Mouse (Mus musculus) adrenal gland, postnatal 14 days (tissue): ENCODE measurements around the gene Jpt2. TPM values are rescaled to one million over a fixed set of nuclear protein-coding genes. Genes with fewer than 3 reads are reported as not detected.

ENCODE experiments used
- DNase-seq: peaks from one replicate; pipeline ENCODE4 v3.0.0; 2021; ENCODE audit warnings: mixed read lengths
- total RNA-seq: library from RNA; stranded (reverse); gene quantifications from 2 replicates; pipeline ENCODE4 v1.2.3, GENCODE M21; 2021

Gene Jpt2
- total RNA-seq, 1 experiment from 2014 or later: 33.9 TPM

DNA sequence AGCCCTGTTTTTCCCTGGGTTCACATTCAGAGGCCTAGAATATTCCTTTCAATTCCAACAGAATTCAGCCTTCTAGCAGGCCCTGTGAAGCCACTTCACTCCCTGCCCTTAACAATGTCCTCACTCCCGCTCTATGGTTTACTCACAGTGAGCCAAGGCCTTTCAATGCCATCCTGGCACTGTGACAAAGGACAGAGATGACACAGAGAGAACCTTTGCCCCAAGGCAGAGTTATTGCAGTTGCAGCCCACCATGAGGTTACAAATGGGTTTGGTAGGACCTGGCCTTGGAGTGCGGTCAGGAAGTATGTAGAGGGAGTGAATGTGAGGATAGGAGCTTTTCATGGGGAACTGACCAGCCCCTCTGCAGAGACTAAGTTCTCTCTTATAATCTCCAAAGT lies 52.9 kb downstream of the Jpt2 start:
- DNase-seq: peak; percentile 89

DNA sequence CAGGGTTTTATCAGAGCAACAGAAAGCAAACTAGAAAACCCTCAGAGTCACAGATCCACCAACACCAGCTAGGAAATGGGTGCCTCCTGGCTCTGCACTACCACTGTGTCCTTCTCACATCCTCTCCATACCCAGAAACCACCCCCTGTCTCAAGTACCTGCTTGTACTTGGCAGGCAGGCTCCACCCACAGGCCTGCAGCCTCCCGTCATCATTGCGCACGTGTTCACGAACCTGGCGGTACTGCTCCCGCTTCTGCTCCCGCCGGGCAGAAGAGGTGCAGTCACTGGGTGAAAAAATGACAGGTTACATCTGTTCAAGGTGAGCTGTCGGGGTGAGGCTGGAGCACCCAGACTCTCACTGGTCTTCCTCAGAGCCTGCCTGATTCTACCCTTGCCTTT lies 56.7 kb downstream of the Jpt2 start:
- DNase-seq: no peak

DNA sequence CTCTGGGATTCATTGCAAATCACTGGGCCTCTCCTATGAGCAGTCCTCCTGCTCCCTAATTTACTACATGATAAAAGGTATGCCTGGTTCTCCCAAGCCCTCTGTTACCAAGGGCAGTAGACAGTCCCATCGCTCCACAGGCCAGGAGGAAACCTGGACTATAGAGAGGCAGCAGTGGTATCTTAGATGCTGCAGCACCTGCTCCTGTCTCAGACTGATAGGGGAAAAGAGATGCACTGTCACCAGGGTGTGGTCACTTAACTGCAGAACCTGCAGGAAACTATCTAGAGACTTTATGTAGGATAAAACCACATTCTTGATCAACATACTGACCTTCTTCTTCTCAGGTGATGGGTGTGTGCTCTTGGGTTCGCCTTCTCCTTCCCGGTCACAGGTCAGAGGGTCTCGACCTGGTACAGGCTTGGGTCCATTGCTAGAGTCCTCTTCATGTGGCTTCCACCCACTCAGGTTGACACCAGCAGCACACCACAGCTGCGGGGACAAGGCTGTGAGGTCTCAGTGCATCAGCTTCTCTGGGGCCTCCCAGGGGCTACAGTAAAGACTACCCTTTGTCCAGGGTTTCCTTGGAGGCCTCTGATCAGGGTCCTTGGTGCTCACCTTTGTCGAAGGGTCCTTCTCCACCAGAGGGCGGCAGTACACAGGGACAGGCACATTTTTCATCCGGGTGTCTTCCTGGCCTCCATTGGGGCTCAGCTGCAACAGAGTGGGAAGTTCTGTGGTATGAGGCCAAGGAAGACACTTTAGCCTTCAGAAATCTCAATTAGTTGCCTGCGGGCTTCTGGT lies 57.6 kb downstream of the Jpt2 start:
- DNase-seq: peak; percentile 76

DNA sequence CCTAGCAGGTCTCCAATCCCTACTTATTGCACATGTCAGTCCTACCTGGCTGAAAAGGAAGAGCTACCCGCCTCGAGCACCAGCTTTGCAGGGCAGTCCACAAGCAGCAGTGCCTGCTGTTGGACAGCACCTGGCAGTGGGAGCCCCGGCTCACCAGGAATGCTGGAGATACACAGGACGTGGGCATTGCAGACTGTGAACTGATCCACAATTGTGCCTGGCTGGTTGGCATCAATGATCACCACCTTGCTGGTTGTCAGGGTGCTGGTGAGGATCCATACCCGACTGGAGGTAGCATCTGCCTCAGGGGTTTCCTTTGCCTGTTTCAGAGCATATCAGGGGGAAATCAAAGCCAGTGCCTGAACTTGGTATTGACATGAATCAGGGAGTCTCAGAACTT lies 58.4 kb downstream of the Jpt2 start:
- no peak for DNase-seq

DNA sequence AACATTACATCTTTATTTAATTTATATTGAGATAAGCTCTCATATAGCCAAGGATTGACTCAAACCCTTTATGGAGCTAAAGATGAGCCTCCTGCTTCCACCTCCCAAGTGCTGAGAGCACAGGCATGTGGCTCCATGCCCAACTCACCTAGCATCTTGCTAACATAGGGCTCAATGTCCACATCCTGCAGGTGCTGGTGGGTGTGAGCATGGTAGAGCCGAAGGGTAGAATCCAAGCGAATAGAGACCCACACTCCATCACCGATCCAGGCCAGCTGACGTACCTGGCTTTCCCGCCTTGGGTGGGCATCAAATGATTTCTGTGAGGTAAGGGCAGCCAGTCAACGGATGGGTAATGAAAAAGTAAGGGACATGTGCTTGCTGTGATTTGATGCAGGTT lies 60.5 kb downstream of the Jpt2 start:
- DNase-seq: no peak

DNA sequence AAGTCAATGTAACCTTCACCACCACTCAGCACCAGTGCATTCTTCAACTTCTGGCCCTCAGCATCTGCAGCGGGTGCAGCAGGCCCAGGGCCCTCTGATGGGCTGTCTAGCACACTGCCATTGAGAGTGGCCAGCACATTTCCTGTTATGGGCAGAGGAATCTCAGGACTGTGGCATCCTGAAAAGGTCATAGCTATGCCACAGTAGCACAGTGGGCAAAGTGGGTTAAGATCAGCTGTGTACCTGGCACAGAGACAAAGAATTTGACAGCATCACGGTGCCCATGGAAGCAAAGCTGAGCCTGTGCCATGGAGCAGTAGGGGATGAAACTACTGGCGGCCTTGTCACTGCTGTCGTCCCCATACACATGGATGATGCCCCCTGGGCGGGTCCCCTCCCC lies 61.3 kb downstream of the Jpt2 start:
- DNase-seq: peak; percentile 32

DNA sequence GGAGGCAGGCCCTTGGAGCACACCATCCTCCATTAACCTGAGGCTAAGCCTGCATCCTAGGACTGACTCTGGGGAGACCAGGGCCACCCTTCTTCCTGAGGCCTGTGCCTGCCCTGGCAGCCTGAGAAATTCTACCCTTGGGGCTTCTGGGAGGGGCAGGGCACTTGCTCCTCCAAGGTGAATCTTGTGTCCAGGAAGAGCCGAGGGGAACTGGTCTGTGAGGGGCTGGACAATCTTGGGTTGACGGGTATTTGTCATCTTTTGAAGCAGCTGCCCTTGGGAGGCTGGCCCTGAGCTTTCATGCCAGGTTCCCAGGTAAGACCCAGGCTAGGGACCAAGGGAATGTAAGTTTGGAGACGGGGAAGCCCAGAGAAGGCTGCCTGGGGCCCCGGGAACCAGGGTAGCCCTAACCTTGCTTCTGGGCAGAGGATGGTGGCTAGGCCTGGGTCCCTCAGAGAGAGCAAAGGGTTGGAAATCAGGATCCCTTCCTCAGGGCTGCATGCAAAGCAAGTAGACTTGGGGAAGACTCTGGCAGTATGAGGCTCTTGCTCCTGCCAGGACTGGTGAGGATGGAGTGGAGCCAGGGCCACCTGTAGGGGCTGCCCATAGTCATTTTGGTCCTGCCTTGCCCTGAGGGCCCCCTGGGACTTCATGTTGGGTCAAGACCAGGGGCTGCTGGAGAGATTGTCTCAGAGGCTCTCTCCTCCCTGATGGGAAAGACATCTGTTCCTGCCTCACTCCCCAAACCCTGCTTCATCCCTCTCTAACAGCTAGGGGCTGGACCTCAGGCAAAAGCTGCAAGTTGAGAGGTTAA lies 62.2 kb downstream of the Jpt2 start:
- DNase-seq: peak; percentile 25

DNA sequence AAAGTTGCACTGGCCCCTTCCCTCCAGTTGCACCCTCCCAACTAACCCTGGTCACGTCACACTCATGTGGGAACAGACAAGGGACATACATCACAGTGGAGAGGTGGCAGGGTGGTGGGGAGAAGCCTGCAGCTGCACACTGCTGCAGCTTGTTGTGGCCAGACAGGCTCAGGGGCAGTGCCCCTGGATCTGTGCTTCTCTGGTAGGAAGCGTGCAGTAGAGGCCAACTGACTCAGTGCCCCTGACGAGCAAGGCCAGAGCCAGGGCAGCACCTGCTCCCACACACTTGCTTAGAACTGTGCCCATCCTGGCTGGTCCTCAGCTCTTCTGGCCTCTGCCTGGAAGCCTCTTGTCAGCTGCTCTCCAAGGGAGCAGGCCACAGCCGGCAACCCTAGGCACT lies 62.9 kb downstream of the Jpt2 start:
- DNase-seq: peak; percentile 65

DNA sequence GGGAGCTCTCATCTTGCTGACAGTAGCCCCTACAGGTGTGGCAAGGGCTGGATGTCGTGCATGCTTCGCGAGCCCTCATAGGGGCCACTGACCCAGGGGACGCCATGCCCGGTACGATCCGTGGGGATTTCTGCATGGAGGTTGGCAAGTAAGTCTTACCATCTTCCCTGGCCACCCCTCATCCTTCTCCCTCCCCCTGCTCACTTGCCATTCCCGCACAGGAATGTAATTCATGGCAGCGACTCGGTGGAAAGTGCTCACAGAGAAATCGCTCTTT lies 63.6 kb downstream of the Jpt2 start:
- no peak for DNase-seq

DNA sequence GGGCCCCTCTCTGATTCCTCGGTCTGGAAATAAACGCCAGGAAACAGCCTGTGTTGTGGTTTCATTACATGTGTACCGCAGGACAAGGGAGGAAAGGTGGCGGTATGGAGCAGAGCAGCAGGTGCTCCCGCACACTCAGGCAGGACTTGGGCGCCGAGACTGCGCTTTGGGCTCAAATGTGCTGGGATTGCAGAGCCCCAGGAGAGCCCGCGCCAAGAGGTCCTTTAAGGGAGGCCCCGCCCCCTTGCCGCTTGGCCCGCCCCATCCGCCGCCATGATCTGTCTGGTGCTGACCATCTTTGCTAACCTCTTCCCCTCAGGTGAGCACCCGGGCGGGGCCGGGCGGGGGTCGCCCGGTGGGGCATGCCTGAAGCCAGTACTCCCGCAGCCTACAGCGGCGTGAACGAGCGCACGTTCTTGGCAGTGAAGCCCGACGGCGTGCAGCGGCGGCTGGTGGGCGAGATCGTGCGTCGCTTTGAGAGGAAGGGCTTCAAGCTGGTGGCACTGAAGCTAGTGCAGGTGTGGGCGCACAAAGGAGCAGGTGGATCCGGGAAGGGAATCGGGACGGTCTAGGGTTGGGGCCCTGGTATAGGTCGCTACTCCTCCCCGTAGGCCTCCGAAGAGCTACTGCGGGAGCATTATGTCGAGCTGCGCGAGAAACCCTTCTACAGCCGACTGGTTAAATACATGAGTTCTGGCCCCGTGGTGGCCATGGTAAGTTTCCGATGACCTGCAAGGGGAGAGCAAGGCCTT lies 64.1 kb downstream of the Jpt2 start, which contains the start of gene Nme3:
Gene Nme3 (plus strand): TSS at position 260 of the 752 bp plus-strand sequence.
- DNase-seq: peak; percentile 91

DNA sequence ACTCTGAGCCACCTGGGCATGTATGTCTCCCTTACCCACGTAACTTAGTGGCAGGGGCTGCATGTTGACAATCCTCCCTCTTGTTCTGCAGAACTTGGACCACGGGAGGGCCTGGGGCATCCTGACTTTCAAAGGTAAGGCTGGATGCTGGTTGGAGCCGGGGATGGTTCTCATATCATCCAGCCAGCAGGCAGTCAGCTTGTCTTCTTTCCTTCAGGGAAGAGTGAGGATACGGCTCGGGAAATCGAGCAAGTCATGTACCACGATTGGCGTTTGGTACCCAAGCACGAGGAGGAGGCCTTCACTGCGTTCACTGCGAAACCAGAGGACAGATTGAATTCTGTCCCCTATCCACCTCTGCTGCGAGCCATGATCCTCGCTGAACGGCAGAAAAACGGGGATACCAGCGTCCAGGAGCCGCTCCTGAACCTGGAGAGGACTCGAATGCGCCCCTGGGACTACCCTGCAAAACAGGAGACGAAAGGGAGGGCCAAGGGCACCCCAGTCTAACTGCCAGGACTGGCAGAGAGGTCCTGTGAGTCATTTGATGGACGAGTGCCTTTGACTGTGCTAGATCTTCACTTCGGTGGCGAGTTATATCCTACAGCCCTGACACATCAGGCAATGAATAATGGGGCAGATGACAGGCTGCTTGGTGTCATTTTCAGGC lies 64.8 kb downstream of the Jpt2 start:
- DNase-seq: peak; percentile 82

DNA sequence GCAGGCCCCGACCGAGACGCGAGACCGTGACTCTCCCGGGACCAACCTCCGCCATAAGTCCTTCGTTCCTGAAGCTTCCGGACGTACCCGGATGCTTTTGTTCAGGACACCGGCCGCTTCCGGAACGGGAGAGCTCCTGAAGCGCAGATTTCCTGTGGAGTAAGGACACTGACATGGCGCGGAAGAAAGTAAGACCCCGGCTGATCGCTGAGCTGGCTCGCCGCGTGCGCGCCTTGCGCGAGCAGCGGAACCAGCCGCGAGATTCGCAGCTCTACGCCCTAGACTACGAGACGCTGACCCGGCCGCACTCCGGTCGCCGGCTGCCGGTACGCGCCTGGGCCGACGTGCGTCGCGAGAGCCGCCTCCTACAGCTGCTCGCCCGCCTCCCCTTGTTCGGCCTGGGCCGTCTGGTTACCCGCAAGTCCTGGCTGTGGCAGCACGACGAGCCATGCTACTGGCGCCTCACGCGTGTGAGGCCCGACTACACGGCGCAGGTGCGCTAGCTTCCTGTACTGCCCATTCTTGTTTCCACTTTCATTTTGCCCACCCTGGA lies 65.4 kb downstream of the Jpt2 start, which contains the start of the genes Eme2 and Mrps34:
Gene Eme2 (minus strand): TSS at position 93 of the 553 bp plus-strand sequence.
Gene Mrps34 (plus strand): TSS at position 122 of the 553 bp plus-strand sequence.
- peak; percentile 92 for DNase-seq

DNA sequence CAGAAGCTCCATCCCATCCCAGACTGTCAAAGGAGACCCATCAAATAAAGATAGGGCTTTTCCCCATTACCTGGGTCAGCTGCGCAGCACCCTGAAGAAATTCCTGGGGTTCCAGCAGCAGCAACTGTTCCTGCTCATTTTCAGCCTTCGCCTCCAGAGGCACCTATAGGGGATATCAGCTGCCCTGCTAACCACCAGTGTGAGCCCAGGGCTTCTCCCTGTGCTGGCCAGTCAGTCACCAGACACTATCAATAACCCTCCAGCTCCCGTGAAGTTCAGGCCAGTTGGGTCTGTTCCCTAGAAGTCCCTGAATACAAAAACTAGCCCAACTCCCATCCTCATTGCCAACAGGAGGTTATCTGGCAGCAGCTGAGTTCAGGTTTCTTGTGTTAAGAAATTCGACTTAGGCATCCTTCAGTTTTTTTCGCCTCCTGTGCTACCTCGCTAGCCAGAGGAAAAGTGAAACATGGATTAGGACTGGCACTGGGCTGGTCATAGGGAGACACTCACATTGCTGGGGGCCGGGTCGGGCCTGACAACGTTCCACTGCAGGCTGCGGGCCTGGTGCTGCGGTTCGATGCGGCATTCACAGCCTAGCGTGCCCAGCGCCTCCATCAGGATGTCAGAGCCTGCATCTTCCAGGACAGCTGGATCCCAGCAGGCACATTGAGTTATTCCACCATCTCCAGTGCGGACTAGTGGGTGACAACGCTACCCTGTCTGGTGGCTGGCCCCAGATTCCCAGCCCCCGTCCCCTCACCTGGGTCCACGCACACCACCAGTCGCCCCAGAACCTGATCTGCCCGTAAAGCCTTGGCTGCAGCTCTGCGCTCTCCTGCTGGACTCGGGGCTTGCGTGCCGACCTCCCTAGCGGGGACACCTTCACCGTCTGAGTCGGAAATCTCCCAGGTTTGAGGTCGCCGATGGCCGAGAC lies 66.2 kb downstream of the Jpt2 start:
- DNase-seq: peak; percentile 57

DNA sequence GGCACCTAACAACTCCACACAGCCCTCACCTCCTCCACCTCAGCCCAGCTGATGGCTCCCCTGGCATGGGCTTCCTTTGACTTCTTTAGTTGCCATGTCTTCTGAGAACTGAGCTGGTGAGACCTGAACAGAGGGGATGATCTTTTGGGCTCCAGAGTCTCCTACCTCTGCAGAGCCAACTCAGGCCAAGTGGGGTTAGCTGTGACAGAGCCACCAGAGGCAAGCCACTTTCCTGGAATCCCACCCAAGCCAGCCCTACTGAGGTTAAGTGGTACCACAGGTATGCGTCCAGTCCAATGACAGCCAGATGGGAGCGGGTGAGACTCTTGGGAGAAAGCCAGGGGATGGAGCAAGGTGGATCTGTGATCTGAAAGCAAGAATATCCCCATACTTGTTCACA lies 67.2 kb downstream of the Jpt2 start:
- DNase-seq: no peak

DNA sequence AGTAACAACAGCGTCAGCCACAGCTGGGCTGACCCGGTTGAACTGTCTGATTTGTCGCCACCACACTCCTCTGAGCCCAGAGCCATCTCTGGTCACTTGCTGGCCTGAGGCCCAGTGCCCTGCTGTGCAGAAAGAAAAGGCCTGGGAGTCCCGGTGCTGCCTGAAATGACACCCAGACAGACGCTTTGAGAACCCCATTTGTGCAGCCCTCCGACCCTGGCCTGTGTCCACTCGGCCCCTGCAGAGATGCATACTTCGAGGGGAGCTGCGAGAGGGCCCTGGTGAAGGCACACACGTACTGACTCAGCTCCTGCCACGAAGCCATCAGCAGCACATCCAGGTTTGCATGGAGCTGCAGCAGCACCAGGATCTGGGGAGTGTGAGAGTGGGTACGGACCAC lies 67.7 kb downstream of the Jpt2 start:
- DNase-seq: no peak

DNA sequence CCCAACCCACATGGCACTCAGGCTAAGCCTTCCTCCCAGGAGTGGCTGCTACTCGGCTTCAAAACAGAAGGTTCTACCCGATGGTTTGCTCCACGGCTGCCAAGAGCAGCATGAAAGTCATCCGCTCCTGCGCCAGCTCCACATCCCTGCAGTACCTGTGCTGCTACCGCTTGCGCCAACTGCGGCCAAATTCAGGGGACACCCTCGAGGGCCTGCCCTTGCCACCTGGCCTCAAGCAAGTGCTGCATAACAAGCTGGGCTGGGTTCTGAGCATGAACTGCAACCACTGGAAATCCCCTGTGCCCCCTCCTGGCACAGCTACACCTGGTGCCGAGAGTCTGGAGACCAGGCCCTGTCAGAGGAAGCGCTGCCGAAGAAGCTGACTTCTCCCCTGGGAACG lies 69.2 kb downstream of the Jpt2 start:
- DNase-seq: peak; percentile 15

DNA sequence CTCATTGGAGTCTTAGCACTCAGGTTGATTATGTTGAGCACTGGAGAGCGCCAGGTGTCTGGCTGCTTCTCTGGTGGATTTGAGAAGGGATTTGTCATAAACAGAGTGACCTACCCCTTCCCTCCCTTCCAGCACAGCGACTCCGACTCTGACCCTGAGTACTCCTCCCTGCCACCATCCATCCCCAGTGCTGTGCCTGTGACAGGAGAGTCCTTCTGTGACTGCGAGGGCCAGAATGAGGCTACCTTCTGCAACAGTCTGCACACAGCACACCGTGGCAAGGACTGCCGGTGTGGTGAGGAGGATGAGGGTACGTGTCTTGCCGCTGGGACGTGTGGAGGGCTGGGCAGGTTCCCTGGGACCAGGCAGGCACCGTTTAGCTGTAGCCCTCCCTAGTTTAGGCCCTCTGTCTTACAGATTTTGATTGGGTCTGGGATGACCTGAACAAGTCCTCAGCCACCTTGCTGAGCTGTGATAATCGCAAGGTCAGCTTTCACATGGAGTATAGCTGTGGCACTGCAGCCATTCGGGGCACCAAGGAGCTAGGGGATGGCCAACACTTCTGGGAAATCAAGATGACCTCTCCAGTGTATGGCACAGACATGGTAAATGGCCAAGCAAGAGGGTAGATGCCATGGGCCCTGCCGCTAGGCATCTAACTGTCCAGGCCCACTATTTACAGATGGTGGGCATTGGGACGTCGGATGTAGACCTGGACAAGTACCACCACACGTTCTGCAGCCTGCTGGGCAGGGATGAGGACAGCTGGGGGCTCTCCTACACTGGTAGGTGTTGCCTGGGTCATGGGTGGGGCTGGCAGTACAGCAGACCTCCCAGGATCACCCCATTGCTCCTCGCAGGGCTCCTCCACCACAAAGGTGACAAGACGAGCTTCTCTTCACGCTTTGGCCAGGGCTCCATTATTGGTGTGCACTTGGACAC lies 70.1 kb downstream of the Jpt2 start:
- peak; percentile 27 for DNase-seq

DNA sequence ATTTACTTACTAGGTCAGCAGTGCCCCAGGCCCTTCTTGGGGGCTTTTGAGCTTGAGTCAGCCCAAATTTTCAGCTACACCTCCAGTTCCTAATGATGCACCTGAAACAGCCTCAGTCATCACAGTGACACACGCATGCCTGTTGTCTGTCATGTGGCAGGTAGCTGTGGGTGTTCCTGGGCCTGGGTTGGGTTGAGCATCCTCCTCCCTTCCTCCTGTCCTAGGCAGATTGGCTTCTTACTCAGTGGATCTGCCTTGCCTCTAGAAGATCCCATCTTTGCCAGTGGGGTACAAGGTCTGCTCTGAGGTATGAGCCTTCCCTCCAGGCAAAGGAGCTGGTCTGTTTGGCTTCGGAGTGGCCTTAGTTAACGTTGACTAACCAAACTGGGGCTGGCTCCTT lies 71.6 kb downstream of the Jpt2 start:
- no peak for DNase-seq
